Mouse (Mus musculus): ENCODE measurements around the gene Selenot. TPM values are rescaled to one million over a fixed set of nuclear protein-coding genes. Genes with fewer than 3 reads are reported as not detected.
"Not testable (repeated sequence)": the region's sequence is repeated elsewhere in the genome, so short reads cannot be mapped to it uniquely, and the experiment has no call there.

The Selenot gene
- polyA plus RNA-seq, 1 experiment from 2014 or later: 14.8 TPM

DNA sequence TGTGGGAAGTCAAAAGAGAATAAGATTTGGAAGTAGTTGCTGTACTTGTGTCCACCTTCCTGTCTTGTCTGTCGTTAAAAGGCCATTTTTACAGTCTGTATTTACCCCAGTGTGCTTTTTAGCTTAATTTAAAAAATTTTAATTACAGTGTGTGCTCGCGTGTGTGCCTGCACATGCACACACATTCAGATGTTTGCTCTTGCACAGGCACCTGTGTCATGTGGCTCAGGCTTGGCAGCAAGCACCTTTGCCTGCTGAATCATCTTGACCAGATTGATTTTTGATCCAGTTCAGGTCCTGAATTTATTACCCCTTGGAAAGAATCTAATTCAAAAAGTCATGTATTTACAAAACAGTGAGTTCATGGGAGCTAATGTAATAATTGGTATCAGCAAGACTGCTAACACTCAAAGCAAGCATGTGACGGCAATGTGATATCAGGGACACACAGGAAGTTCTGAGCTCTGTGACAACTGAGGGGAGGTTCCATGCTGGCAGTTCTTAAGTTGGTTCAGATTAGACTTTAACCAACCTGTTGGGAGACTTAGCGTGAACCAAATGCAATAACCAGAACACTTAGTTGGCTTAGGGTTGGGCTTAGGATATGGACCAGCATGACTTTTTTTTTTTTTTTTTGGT lies 6.5 kb downstream of the Selenot start:
- Histone ChIP-seq H3K27me3 (no peaks in the 10 kb centered on the region), H3K36me3 (peaks cover 40% of the 10 kb centered on the region), H3K9me3 (replicated peaks) (no peaks in the 10 kb centered on the region), H3K4me2 (peak overlapping the region; percentile 1; the same call in 1 of the 2 replicates), H3K9ac (no peak overlapping the region), H3K27ac (peak overlapping the region; percentile 7), H3K4me1 (replicated peaks) (peaks cover 47% of the 10 kb centered on the region), H3K4me3 (replicated peaks) (no peak overlapping the region)
- ATAC-seq (ENCODE audit: low read depth) (peak; percentile 82), DNase-seq (peak; percentile 34)
- 49% methylated on average over 5 of the region's 5 CpGs for WGBS (ENCODE audit: insufficient replicate concordance)

DNA sequence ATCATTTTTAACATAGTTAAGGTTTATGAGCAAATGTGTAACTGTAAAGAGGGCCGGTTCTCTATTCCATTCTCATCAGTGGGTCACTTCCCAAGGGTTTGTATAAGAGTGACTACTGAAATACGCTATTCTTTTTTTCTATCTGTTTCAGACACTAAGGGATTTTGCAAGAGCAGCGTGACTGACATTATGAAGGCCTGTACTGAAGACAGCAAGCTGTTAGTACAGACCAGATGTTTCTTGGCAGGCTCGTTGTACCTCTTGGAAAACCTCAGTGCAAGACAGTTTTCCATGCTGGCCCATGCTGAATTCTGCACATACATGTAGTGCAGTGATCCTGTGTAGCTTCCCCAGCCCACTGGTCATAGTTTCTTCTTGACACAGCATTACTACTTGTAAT lies 14.1 kb downstream of the Selenot start:
- not testable (repeated sequence) for H3K4me3 ChIP-seq (replicated peaks); H3K27me3 ChIP-seq
- peaks cover 54% of the 10 kb centered on the region for H3K36me3 ChIP-seq

DNA sequence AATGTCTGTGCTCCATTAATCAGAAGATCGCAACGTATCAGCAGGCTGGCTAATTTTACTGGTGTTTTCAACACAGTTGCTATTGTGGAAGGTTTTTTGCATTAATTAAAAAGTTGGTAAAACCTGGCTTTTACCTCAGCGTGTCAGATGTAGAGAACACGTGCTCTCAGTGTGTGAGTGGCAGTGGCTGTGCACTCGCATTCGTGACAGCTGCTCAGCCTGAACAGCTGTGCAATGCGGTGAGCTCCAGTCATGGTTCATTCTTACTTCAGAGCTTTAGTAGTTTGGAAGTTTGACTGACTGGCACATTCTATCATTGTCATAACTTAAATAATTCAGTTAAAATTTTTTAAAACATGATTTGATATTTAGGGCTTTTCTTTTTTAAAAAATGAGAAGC lies 16.2 kb downstream of the Selenot start:
- H3K4me3 ChIP-seq (replicated peaks); H3K27me3 ChIP-seq; H3K9ac ChIP-seq; ATAC-seq (ENCODE audit: low read depth); DNase-seq; H3K27ac ChIP-seq; H3K9me3 ChIP-seq (replicated peaks); H3K4me1 ChIP-seq (replicated peaks); H3K4me2 ChIP-seq: not testable (repeated sequence)
- 91% methylated on average over 7 of the region's 7 CpGs for WGBS (ENCODE audit: insufficient replicate concordance)
- H3K36me3 ChIP-seq: peaks cover 36% of the 10 kb centered on the region

More for the DNA sequence above, 14.1 kb downstream of the Selenot start:
- H3K4me1 ChIP-seq (replicated peaks); H3K4me2 ChIP-seq; ATAC-seq (ENCODE audit: low read depth); H3K9ac ChIP-seq; H3K27ac ChIP-seq; H3K9me3 ChIP-seq (replicated peaks); DNase-seq: not testable (repeated sequence)
- 89% methylated on average over 4 of the region's 4 CpGs for WGBS (ENCODE audit: insufficient replicate concordance)

DNA sequence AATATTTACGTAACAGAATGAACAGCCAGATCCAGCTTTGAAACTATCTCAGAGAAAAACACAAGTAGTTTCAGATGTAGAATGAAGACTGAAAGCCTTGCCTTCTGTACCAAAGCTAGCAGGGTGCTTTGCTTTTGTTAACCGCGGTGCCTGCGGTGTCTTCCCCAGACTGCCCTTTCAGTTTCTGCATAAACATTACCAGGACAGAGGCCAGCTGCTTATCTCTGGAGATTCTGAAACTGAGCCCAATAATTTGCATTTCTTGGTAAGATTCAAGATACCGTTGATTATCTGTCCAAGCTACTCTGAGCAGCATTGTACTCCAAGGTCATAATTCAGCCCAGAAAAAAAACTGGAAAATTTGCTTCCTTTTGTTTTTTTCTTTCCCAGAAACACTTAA lies 17.2 kb downstream of the Selenot start:
- Histone ChIP-seq H3K27me3 (no peaks in the 10 kb centered on the region), H3K4me1 (replicated peaks) (no peaks in the 10 kb centered on the region), H3K36me3 (peaks cover 32% of the 10 kb centered on the region), H3K9me3 (replicated peaks) (no peaks in the 10 kb centered on the region), H3K4me2 (no peak overlapping the region), H3K4me3 (replicated peaks) (no peak overlapping the region), H3K9ac (no peak overlapping the region), H3K27ac (no peak overlapping the region)
- WGBS (ENCODE audit: insufficient replicate concordance): 69% methylated on average over 5 of the region's 5 CpGs
- ATAC-seq (ENCODE audit: low read depth) (no peak), DNase-seq (no peak)

DNA sequence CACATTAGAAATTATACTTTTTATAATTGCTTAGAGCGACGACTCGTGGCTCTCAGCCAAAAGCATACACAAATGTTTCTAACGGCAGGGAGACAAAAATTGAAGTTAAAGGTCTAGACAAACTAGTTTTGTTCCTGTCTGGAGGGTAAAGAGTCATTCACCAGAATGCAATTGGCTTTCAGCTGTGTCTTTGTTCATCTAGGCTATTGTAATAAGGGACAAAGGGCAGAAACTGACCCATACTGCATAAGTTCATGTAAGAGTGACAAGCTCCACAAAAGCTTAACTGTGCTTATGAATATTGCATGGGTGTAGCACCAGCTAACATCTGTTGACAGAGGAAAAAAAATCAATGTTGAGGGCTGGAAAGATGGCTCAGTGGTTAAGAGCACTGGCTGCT lies 32.1 kb downstream of the Selenot start:
- Histone ChIP-seq H3K4me1 (replicated peaks) (no peaks in the 10 kb centered on the region), H3K36me3 (no peaks in the 10 kb centered on the region), H3K9me3 (replicated peaks) (no peaks in the 10 kb centered on the region), H3K27ac (no peak overlapping the region), H3K27me3 (no peaks in the 10 kb centered on the region), H3K4me3 (replicated peaks) (no peak overlapping the region), H3K4me2 (no peak overlapping the region), H3K9ac (no peak overlapping the region)
- WGBS (ENCODE audit: insufficient replicate concordance): 74% methylated on average over 4 of the region's 4 CpGs
- no peak for ATAC-seq (ENCODE audit: low read depth)
- no peak for DNase-seq

DNA sequence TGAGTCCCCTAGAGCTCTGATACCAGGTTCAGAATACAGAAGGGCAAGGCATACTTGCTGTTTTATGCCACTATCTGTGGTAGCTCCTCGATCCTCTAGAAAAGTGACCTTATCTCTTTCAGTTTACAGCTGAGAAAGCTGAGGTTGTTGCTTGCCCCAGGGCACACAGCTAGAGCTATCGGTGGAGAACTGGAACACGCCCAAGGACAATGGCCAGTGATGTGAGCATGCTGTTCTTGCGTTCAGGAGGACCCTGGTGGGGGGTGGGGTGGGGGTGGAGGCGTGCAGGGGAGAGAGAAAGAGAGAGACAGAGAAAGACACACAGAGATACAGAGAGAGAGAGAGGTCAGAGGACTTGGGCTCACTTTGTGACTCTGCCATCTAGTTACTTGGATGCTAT lies 33.5 kb downstream of the Selenot start:
- no peak for ATAC-seq (ENCODE audit: low read depth)

DNA sequence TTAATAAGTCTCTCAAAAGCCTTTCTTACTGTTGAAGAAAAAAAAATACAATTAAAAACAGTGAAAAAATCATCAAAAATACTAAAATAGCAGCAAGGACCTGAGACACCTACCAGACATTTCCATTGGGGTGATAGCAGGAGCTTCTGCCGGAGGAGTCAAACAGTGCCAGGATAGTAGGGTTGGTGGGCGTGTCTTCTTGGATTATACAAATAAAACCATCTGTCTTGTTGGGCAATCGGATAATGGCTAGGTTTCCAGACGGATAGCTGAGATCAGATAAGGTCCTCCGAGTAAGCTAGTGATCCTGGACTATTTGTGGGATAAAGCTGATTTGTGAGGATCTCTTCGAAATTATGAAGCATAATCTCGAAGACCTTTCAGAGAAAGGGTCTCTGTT lies 44.6 kb downstream of the Selenot start:
- WGBS (ENCODE audit: insufficient replicate concordance): 62% methylated on average over 7 of the region's 7 CpGs
- Histone ChIP-seq H3K9ac (no peak overlapping the region), H3K36me3 (no peaks in the 10 kb centered on the region), H3K4me3 (replicated peaks) (no peak overlapping the region), H3K27me3 (no peaks in the 10 kb centered on the region), H3K4me1 (replicated peaks) (no peaks in the 10 kb centered on the region), H3K27ac (no peak overlapping the region), H3K4me2 (no peak overlapping the region), H3K9me3 (replicated peaks) (no peaks in the 10 kb centered on the region)
- DNase-seq: no peak
- no peak for ATAC-seq (ENCODE audit: low read depth)

More for the DNA sequence above, 33.5 kb downstream of the Selenot start:
- Histone ChIP-seq H3K9ac (no peak overlapping the region), H3K36me3 (no peaks in the 10 kb centered on the region), H3K27ac (no peak overlapping the region), H3K4me1 (replicated peaks) (no peaks in the 10 kb centered on the region), H3K4me3 (replicated peaks) (no peak overlapping the region), H3K4me2 (no peak overlapping the region), H3K9me3 (replicated peaks) (no peaks in the 10 kb centered on the region), H3K27me3 (no peaks in the 10 kb centered on the region)
- DNase-seq: no peak
- WGBS (ENCODE audit: insufficient replicate concordance): 54% methylated on average over 5 of the region's 5 CpGs

DNA sequence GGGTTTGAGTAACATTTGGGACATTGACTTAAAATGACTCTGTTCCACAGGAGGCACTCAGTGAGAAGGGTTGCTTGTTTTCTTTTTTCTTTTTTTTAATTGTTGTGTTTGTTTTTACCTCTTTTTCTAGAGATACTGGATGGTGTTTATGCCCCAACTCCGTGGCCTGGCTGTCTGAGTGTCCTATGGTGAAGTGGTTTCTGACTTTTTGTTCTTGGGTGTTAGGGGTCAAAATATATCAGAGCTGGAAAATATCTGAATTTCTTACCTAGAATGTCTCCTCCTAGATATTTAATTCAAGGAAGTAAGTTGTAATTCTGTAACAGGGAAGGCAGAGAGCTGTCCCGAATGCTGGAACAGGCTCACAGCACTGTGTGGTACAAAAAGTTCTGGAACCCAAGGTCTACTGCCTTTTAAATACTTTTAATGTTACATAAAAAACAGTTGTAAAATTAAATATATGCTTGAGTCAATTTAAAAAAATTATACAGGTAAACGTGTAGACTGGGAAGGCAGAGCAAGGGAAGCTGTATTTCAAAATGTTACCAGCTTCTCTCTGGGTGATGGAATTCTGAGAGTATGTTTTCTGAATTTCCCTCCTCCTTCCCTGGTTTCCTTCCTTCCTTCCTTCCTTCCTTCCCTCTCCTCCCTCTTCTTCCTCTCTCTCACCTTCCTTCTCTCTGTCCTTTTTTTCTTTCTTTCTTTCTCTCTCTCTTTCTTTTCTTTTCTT lies 46.4 kb downstream of the Selenot start:
- no peaks in the 10 kb centered on the region for H3K36me3 ChIP-seq
- H3K9ac ChIP-seq: no peak overlapping the region
- no peak overlapping the region for H3K27ac ChIP-seq
- no peaks in the 10 kb centered on the region for H3K9me3 ChIP-seq (replicated peaks)
- WGBS (ENCODE audit: insufficient replicate concordance): 54% methylated on average over 3 of the region's 3 CpGs
- ATAC-seq (ENCODE audit: low read depth) (no peak), DNase-seq (no peak)
- no peak overlapping the region for H3K4me2 ChIP-seq
- H3K27me3 ChIP-seq: no peaks in the 10 kb centered on the region
- H3K4me1 ChIP-seq (replicated peaks): no peaks in the 10 kb centered on the region
- no peak overlapping the region for H3K4me3 ChIP-seq (replicated peaks)

DNA sequence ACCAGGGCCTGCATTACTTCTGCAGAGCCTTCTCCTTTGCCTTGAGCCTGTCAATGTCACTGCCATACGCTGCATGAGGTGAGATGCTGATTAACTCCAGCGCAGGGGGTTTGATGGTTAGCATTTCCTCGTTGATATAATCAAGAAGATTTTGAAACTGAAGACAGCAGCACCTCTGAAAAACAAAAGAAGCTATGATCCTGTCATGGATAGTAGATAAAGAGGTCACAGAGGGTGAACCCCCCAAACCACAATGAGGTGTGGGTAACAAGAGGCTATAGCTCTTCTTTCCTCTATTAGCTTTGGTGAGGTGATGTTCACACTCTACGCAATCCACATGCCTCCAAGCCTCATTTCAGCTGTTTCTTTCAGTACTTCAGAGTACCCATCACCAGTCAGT lies 48.5 kb downstream of the Selenot start:
- WGBS (ENCODE audit: insufficient replicate concordance): 62% methylated on average over 4 of the region's 4 CpGs
- no peak overlapping the region for H3K27ac ChIP-seq
- no peak overlapping the region for H3K4me3 ChIP-seq (replicated peaks)
- DNase-seq (no peak), ATAC-seq (ENCODE audit: low read depth) (no peak)
- H3K36me3 ChIP-seq: no peaks in the 10 kb centered on the region
- no peak overlapping the region for H3K9ac ChIP-seq
- no peaks in the 10 kb centered on the region for H3K27me3 ChIP-seq
- no peak overlapping the region for H3K4me2 ChIP-seq
- H3K9me3 ChIP-seq (replicated peaks): no peaks in the 10 kb centered on the region
- no peaks in the 10 kb centered on the region for H3K4me1 ChIP-seq (replicated peaks)

DNA sequence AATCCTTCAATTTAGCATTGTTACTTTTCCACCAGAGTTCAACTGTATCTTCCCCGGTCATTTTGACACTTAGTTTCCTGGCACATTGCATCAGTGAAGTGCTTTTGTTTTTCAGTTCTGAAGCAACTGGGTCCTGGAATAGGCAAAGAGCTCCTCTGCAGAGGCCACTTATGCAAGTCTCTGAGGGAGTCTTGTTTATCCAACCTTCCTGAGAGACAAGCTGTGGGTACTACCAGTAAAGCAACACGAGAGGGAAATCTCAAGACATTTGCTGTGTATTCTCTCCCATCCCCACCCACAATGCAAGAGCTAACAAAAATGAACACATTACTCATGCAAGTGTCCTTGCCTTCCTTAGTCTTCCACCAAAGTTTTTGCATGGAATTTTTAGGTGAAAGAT lies 55.3 kb downstream of the Selenot start:
- no peaks in the 10 kb centered on the region for H3K27me3 ChIP-seq
- H3K27ac ChIP-seq: no peak overlapping the region
- H3K4me2 ChIP-seq: no peak overlapping the region
- WGBS (ENCODE audit: insufficient replicate concordance): 66% methylated on average over 2 of the region's 2 CpGs
- H3K9me3 ChIP-seq (replicated peaks): no peaks in the 10 kb centered on the region
- no peaks in the 10 kb centered on the region for H3K36me3 ChIP-seq
- no peak overlapping the region for H3K4me3 ChIP-seq (replicated peaks)
- no peak for DNase-seq
- no peak for ATAC-seq (ENCODE audit: low read depth)
- no peak overlapping the region for H3K9ac ChIP-seq
- peaks cover 6% of the 10 kb centered on the region for H3K4me1 ChIP-seq (replicated peaks)

DNA sequence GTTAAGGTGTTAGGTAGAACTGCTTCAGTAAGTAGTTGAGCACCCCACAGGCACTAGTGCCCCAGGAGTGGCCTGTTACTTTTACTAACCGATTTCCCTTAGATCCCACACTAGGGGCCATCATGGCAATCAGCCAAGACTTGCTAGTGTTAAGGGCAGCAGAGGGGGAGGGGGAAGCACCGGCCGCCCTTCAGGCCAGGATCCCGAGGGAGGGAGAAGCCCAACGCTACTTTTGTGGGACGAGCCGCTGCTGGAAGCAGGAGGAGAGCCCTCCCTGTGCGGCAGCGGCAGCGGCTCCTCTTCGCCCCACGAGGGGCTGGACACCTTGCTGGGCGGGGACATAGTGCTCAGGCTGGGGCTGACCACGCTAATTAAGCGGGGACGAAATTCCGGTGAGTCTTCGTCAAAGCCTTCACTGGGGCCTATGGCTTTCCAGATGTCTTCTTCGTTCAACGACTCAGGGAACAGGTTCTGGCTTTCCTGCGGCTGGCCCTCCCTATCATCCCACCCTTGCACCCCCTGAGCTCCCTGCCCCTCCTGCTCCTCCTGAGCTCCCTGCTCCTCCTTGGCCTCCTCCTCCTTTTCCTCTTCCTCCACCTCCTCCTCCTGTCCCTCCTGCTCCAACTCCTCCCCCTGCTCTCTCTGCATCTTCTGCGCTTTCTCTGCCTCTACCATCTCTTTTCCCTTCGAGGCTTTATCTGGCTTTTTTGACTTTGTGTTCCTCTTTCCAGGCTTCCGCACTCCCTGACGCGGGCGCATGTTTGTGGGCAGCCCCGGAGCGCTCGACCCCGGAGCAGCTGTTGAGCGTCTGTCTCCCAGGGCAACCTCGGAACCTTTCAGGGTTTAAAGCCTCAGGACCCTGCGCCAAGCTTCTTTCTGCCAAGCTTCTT lies 60.2 kb downstream of the Selenot start, which contains the start of gene Erich6:
Gene Erich6 (minus strand): TSS at position 802 of the 890 bp plus-strand sequence.
- Histone ChIP-seq H3K9me3 (replicated peaks) (no peaks in the 10 kb centered on the region), H3K27me3 (no peaks in the 10 kb centered on the region), H3K4me3 (replicated peaks) (peak within 1 kb of the TSS; percentile 53), H3K4me1 (replicated peaks) (peaks cover 8% of the 10 kb centered on the region), H3K27ac (no peak within 1 kb of the TSS), H3K36me3 (no peaks in the 10 kb centered on the region), H3K4me2 (peak within 1 kb of the TSS; percentile 76), H3K9ac (peak within 1 kb of the TSS; percentile 45; the same call in 1 of the 2 replicates)
- ATAC-seq (ENCODE audit: low read depth) (peak; percentile 36; the same call in 1 of the 2 replicates), DNase-seq (no peak)
- WGBS (ENCODE audit: insufficient replicate concordance): under 1% methylated on average over 34 of the region's 34 CpGs
